Mouse (Mus musculus): ENCODE results near the gene Gm10491.

DNA sequence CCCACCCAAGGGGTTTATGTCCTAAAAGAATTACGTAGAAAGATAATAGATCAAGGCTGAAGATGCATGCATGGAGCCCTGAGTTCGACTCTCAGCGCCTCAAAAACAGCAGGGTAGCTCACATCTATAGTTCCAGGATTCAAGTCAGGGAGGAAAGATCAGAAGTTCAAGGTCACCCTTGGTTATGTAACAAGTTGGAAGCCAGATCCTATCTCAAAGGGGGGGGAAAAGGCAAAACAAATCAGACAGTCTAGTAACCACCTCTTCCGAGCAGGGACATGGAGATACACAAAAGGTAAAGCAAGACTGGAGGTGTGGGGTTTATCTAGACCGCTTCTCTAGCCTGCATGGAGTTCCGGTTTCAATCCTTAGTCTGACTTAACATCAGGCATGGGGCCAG, 18.6 kb upstream of the Gm10491 start:
- TF ChIP-seq POLR2A (IDR thresholded peaks at IDR 0.05; ENCODE audit: extremely low read depth, insufficient read depth, low read length) (no peak), CTCF (IDR thresholded peaks at IDR 0.05; ENCODE audit: low read depth, low read length) (no peak)

Measured in liver, adult 2 months (tissue).